Mouse (Mus musculus): ENCODE data around the gene Ppp1r3a.

- TF ChIP-seq POLR2A (IDR thresholded peaks at IDR 0.05; ENCODE audit: borderline replicate concordance, extremely low read depth, low read depth, low read length) (no peak), CTCF (IDR thresholded peaks at IDR 0.05; ENCODE audit: insufficient read depth, low read length) (no peak)
These were observed 32.3 kb upstream of the Ppp1r3a start for GRCm38 (mm10) chr6:14787157-14787938.

Data from lung, adult 2 months (tissue).